Mouse (Mus musculus) lung, embryonic 15.5 days (tissue): ENCODE data around the gene Exosc7. TPM values are rescaled to one million over a fixed set of nuclear protein-coding genes. Genes with fewer than 3 reads are reported as not detected.

Source experiments
- ATAC-seq: fragments of 200-750 bp; cut with Nextera tagmentation; 2 replicates; pipeline ENCODE4 v1.8.0; 2017; ENCODE audit warnings: moderate number of reproducible peaks, borderline replicate concordance; ENCODE audit not compliant: low FRiP score, low TSS enrichment; ENCODE audit errors: extremely low read depth
- H3K27ac ChIP-seq: fragments of 300-500 bp; sonication (generic); 2 replicates; pipeline ENCODE4 v1.5.1; 2015; ENCODE audit warnings: moderate library complexity, mild to moderate bottlenecking, inconsistent platforms
- H3K27me3 ChIP-seq: fragments of 300-500 bp; sonication (generic); 2 replicates; pipeline ENCODE4 v1.6.1; 2015; ENCODE audit warnings: inconsistent platforms
- H3K36me3 ChIP-seq: fragments of 300-500 bp; sonication (generic); 2 replicates; pipeline ENCODE4 v1.6.1; 2015; ENCODE audit warnings: inconsistent platforms
- H3K4me1 ChIP-seq: fragments of 300-500 bp; sonication (generic); 2 replicates; pipeline ENCODE4 v1.6.1; 2015; ENCODE audit warnings: inconsistent platforms
- H3K4me2 ChIP-seq: fragments of 300-500 bp; sonication (generic); 2 replicates; pipeline ENCODE4 v1.6.1; 2015; ENCODE audit warnings: inconsistent platforms, mild to moderate bottlenecking, moderate library complexity
- H3K4me3 ChIP-seq: fragments of 300-500 bp; sonication (generic); 2 replicates; pipeline ENCODE4 v1.5.1; 2015; ENCODE audit warnings: mild to moderate bottlenecking, inconsistent platforms
- H3K9ac ChIP-seq: fragments of 300-500 bp; sonication (generic); 2 replicates; pipeline ENCODE4 v1.6.1; 2015; ENCODE audit warnings: inconsistent platforms
- H3K9me3 ChIP-seq: fragments of 300-500 bp; sonication (generic); 2 replicates; pipeline ENCODE4 v1.6.1; 2016; ENCODE audit warnings: inconsistent platforms
- WGBS: fragments of 180-500 bp; shearing (Covaris S2); methylation state at CpG from one replicate; pipeline ENCODE4 v1.1.7; 2015; 5-methylcytosine and 5-hydroxymethylcytosine counted together
- polyA plus RNA-seq: library from polyadenylated mRNA; unstranded; fragments of >200 nt; fragmentation: Nextera tagmentation; extraction: Ambion mirVana; gene quantifications from 2 replicates; pipeline ENCODE4 v1.2.1, GENCODE M21; 2015

Gene Exosc7
- 117 and 124 TPM in 2 replicates for polyA plus RNA-seq

GRCm38 (mm10) chr9:123112805-123113521 lies at the start of gene Exosc7, which contains the start of gene Zdhhc3:
Gene Exosc7 (plus strand): TSS chr9:123113215.
Gene Zdhhc3 (minus strand): TSS chr9:123113205.
- H3K36me3 ChIP-seq: peaks cover 13% of the 10 kb centered on the region; the same call in 1 of the 2 replicates
- H3K9ac ChIP-seq: peak within 1 kb of the TSS; percentile 96
- peak within 1 kb of the TSS; percentile 93 for H3K4me3 ChIP-seq
- no peaks in the 10 kb centered on the region for H3K27me3 ChIP-seq
- under 1% methylated on average over 74 of the region's 79 CpGs for WGBS
- H3K4me2 ChIP-seq: peak within 1 kb of the TSS; percentile 86
- peaks cover 28% of the 10 kb centered on the region for H3K4me1 ChIP-seq
- peak; percentile 95 for ATAC-seq
- H3K9me3 ChIP-seq: no peaks in the 10 kb centered on the region
- peak within 1 kb of the TSS; percentile 97 for H3K27ac ChIP-seq

- ATAC-seq: no peak
- Histone ChIP-seq H3K9ac (no peak overlapping the region), H3K36me3 (peaks cover 50% of the 10 kb centered on the region), H3K4me1 (no peaks in the 10 kb centered on the region), H3K27ac (no peak overlapping the region), H3K27me3 (no peaks in the 10 kb centered on the region), H3K4me2 (no peak overlapping the region), H3K4me3 (no peak overlapping the region), H3K9me3 (no peaks in the 10 kb centered on the region)
- 85% methylated on average over 5 of the region's 5 CpGs for whole genome bisulfite sequencing
Measured at GRCm38 (mm10) chr9:123079149-123079548, 33.9 kb upstream of the Exosc7 start.

GRCm38 (mm10) chr9:123080355-123080754 lies 32.7 kb upstream of the Exosc7 start:
- H3K27ac ChIP-seq: no peak overlapping the region
- H3K36me3 ChIP-seq: peaks cover 59% of the 10 kb centered on the region
- no peaks in the 10 kb centered on the region for H3K9me3 ChIP-seq
- no peak overlapping the region for H3K4me3 ChIP-seq
- 92% methylated on average over 7 of the region's 7 CpGs for WGBS
- no peak overlapping the region for H3K4me2 ChIP-seq
- no peak overlapping the region for H3K9ac ChIP-seq
- no peaks in the 10 kb centered on the region for H3K27me3 ChIP-seq
- H3K4me1 ChIP-seq: no peaks in the 10 kb centered on the region
- no peak for ATAC-seq

- Histone ChIP-seq H3K4me1 (no peaks in the 10 kb centered on the region), H3K4me2 (no peak overlapping the region), H3K27me3 (no peaks in the 10 kb centered on the region), H3K36me3 (peaks cover 63% of the 10 kb centered on the region), H3K4me3 (no peak overlapping the region), H3K9ac (no peak overlapping the region), H3K27ac (no peak overlapping the region), H3K9me3 (no peaks in the 10 kb centered on the region)
- 82% methylated on average over 1 of the region's 1 CpGs for WGBS
- no peak for ATAC-seq
Measured at GRCm38 (mm10) chr9:123080796-123081195, 32.2 kb upstream of the Exosc7 start.

- Histone ChIP-seq H3K27me3 (no peaks in the 10 kb centered on the region), H3K9me3 (no peaks in the 10 kb centered on the region), H3K9ac (no peak overlapping the region), H3K4me3 (no peak overlapping the region), H3K36me3 (peaks cover 77% of the 10 kb centered on the region), H3K4me2 (no peak overlapping the region), H3K27ac (no peak overlapping the region), H3K4me1 (no peaks in the 10 kb centered on the region)
- WGBS: 68% methylated on average over 1 of the region's 1 CpGs
- ATAC-seq: peak; percentile 55
Measured at GRCm38 (mm10) chr9:123085373-123085772, 27.6 kb upstream of the Exosc7 start.

- H3K36me3 ChIP-seq: peaks cover 65% of the 10 kb centered on the region
- ATAC-seq: no peak
- 55% methylated on average over 3 of the region's 3 CpGs for WGBS
- no peaks in the 10 kb centered on the region for H3K27me3 ChIP-seq
- H3K4me1 ChIP-seq: no peaks in the 10 kb centered on the region
- no peak overlapping the region for H3K4me2 ChIP-seq
- H3K9me3 ChIP-seq: no peaks in the 10 kb centered on the region
- no peak overlapping the region for H3K4me3 ChIP-seq
- H3K27ac ChIP-seq: no peak overlapping the region
- H3K9ac ChIP-seq: no peak overlapping the region
Measured at GRCm38 (mm10) chr9:123087558-123087957, 25.5 kb upstream of the Exosc7 start.

- WGBS: 82% methylated on average over 4 of the region's 4 CpGs
- H3K36me3 ChIP-seq: peaks cover 59% of the 10 kb centered on the region
- no peak overlapping the region for H3K27ac ChIP-seq
- H3K9ac ChIP-seq: no peak overlapping the region
- no peak overlapping the region for H3K4me2 ChIP-seq
- H3K27me3 ChIP-seq: no peaks in the 10 kb centered on the region
- no peaks in the 10 kb centered on the region for H3K4me1 ChIP-seq
- no peak for ATAC-seq
- no peak overlapping the region for H3K4me3 ChIP-seq
- no peaks in the 10 kb centered on the region for H3K9me3 ChIP-seq
Measured at GRCm38 (mm10) chr9:123090844-123091243, 22.2 kb upstream of the Exosc7 start.

GRCm38 (mm10) chr9:123099631-123100455 lies 13.2 kb upstream of the Exosc7 start:
- H3K9me3 ChIP-seq: no peaks in the 10 kb centered on the region
- no peak for ATAC-seq
- WGBS: 85% methylated on average over 16 of the region's 16 CpGs
- H3K9ac ChIP-seq: no peak overlapping the region
- no peaks in the 10 kb centered on the region for H3K4me1 ChIP-seq
- no peak overlapping the region for H3K27ac ChIP-seq
- peaks cover 49% of the 10 kb centered on the region for H3K36me3 ChIP-seq
- no peaks in the 10 kb centered on the region for H3K27me3 ChIP-seq
- H3K4me3 ChIP-seq: no peak overlapping the region
- no peak overlapping the region for H3K4me2 ChIP-seq

GRCm38 (mm10) chr9:123103425-123103824 lies 9.6 kb upstream of the Exosc7 start:
- Histone ChIP-seq H3K27me3 (no peaks in the 10 kb centered on the region), H3K9me3 (no peaks in the 10 kb centered on the region), H3K4me1 (no peaks in the 10 kb centered on the region), H3K27ac (no peak overlapping the region), H3K4me3 (no peak overlapping the region), H3K4me2 (no peak overlapping the region), H3K9ac (no peak overlapping the region), H3K36me3 (peaks cover 28% of the 10 kb centered on the region)
- no peak for ATAC-seq

GRCm38 (mm10) chr9:123104362-123104761 lies 8.7 kb upstream of the Exosc7 start:
- H3K36me3 ChIP-seq: peaks cover 21% of the 10 kb centered on the region
- no peaks in the 10 kb centered on the region for H3K27me3 ChIP-seq
- H3K9ac ChIP-seq: no peak overlapping the region
- H3K4me3 ChIP-seq: no peak overlapping the region
- no peaks in the 10 kb centered on the region for H3K4me1 ChIP-seq
- H3K9me3 ChIP-seq: no peaks in the 10 kb centered on the region
- ATAC-seq: no peak
- no peak overlapping the region for H3K27ac ChIP-seq
- H3K4me2 ChIP-seq: no peak overlapping the region

GRCm38 (mm10) chr9:123107186-123107585 lies 5.8 kb upstream of the Exosc7 start:
- Histone ChIP-seq H3K36me3 (peaks cover 6% of the 10 kb centered on the region; the same call in 1 of the 2 replicates), H3K9ac (no peak overlapping the region), H3K4me1 (peaks cover 16% of the 10 kb centered on the region), H3K4me2 (no peak overlapping the region), H3K9me3 (no peaks in the 10 kb centered on the region), H3K27me3 (no peaks in the 10 kb centered on the region), H3K27ac (no peak overlapping the region), H3K4me3 (no peak overlapping the region)
- WGBS: 86% methylated on average over 4 of the region's 4 CpGs
- ATAC-seq: no peak

GRCm38 (mm10) chr9:123109188-123109587 lies 3.8 kb upstream of the Exosc7 start:
- H3K9me3 ChIP-seq: no peaks in the 10 kb centered on the region
- H3K4me3 ChIP-seq: no peak overlapping the region
- WGBS: 59% methylated on average over 7 of the region's 7 CpGs
- H3K9ac ChIP-seq: no peak overlapping the region
- no peak overlapping the region for H3K27ac ChIP-seq
- H3K36me3 ChIP-seq: peaks cover 6% of the 10 kb centered on the region; the same call in 1 of the 2 replicates
- H3K4me2 ChIP-seq: no peak overlapping the region
- H3K27me3 ChIP-seq: no peaks in the 10 kb centered on the region
- peaks cover 24% of the 10 kb centered on the region for H3K4me1 ChIP-seq
- ATAC-seq: no peak
